Mouse (Mus musculus): ENCODE results near the gene Tub. TPM values are rescaled to one million over a fixed set of nuclear protein-coding genes. Genes with fewer than 3 reads are reported as not detected.

Tub gene
- polyA plus RNA-seq, 1 experiment from 2014 or later = 26.2 TPM

DNA sequence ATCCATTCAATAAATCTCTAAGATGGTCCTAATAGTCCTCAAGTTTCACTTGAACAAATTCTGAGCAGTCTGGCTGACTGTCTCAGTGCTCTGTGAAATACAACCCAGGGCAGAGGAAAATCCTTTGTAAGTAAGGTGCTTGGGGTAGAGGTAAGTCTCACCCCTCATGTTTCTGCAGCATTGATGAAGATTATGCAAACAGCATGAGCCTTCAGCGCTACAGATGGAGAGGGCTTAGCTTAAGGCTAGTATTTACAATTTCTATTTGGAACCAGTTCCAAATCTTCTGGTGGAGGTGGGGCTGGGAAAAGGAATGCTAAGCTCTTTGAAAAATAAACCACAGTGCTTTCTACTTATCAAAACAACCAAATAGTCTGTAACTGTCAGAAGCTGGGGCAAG is 88.8 kb downstream of the Tub start:
- 17% methylated on average over 1 of the region's 1 CpGs for WGBS
- Histone ChIP-seq H3K9me3 (no peaks in the 10 kb centered on the region), H3K27me3 (no peaks in the 10 kb centered on the region), H3K4me3 (no peak overlapping the region), H3K9ac (replicated peaks) (no peak overlapping the region), H3K4me1 (no peaks in the 10 kb centered on the region), H3K36me3 (peaks cover 25% of the 10 kb centered on the region), H3K27ac (replicated peaks) (no peak overlapping the region), H3K4me2 (replicated peaks) (no peak overlapping the region)
- no peak for ATAC-seq (ENCODE audit: low FRiP score, low read depth)

DNA sequence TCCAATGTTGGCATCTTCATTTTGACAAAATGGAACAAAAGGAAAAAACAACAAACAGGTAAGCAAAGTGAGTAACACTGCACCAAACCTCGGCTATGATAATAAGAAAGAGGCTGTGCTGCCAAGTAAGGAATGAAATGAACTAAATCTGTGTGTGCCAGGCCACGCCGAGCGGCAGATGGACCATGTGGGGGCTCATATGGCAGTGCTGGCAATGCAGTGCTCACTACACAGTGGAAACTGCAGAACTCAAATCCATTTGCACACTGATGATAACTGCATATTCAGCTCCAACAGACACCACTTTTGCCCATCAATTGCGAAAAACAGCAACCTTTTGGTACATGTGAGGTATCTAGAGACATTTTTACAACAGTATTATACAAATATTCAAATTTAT is 89.3 kb downstream of the Tub start:
- ATAC-seq (ENCODE audit: low FRiP score, low read depth) = no peak
- Histone ChIP-seq H3K27ac (replicated peaks) (no peak overlapping the region), H3K9ac (replicated peaks) (no peak overlapping the region), H3K27me3 (no peaks in the 10 kb centered on the region), H3K4me1 (no peaks in the 10 kb centered on the region), H3K9me3 (no peaks in the 10 kb centered on the region), H3K4me3 (no peak overlapping the region), H3K4me2 (replicated peaks) (no peak overlapping the region), H3K36me3 (peaks cover 25% of the 10 kb centered on the region)
- 85% methylated on average over 5 of the region's 5 CpGs for WGBS

- 91% methylated on average over 2 of the region's 2 CpGs for WGBS
- no peaks in the 10 kb centered on the region for H3K9me3 ChIP-seq
- H3K27me3 ChIP-seq = no peaks in the 10 kb centered on the region
- peaks cover 15% of the 10 kb centered on the region for H3K36me3 ChIP-seq
- no peaks in the 10 kb centered on the region for H3K4me1 ChIP-seq
- no peak for ATAC-seq (ENCODE audit: low FRiP score, low read depth)
- H3K27ac ChIP-seq (replicated peaks) = no peak overlapping the region
- no peak overlapping the region for H3K9ac ChIP-seq (replicated peaks)
- H3K4me3 ChIP-seq = no peak overlapping the region
- H3K4me2 ChIP-seq (replicated peaks) = no peak overlapping the region
These were observed 95.7 kb downstream of the Tub start for GRCm38 (mm10) chr7:109045876-109046275.

- no peak overlapping the region for H3K4me2 ChIP-seq (replicated peaks)
- H3K27ac ChIP-seq (replicated peaks) = no peak overlapping the region
- H3K9me3 ChIP-seq = no peaks in the 10 kb centered on the region
- no peaks in the 10 kb centered on the region for H3K27me3 ChIP-seq
- peaks cover 17% of the 10 kb centered on the region for H3K36me3 ChIP-seq
- WGBS = 95% methylated on average over 1 of the region's 1 CpGs
- no peak for ATAC-seq (ENCODE audit: low FRiP score, low read depth)
- no peaks in the 10 kb centered on the region for H3K4me1 ChIP-seq
- no peak overlapping the region for H3K9ac ChIP-seq (replicated peaks)
- H3K4me3 ChIP-seq = no peak overlapping the region
These were observed 100.7 kb downstream of the Tub start for GRCm38 (mm10) chr7:109050831-109051230.

DNA sequence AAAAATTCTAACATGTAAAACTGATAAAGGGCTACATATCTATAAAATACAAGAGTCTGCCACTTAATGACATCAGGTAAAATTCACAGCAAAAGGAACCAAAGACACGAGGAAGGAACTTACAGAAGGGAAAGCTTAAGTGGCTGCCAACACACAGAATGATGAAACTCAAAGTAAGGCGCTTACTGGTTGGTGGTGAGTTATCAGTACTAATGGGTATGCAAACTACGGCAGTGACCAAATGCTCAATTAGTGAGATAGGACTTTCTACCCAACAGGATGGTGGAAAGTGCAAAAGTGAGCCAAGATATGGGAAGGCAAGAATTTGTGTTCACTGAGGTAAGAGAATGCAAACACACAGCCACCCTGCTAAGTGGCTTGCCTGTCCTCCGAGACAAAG is 109.4 kb downstream of the Tub start:
- H3K9me3 ChIP-seq = no peaks in the 10 kb centered on the region
- H3K9ac ChIP-seq (replicated peaks) = no peak overlapping the region
- no peak overlapping the region for H3K4me2 ChIP-seq (replicated peaks)
- no peak overlapping the region for H3K4me3 ChIP-seq
- H3K36me3 ChIP-seq = peaks cover 9% of the 10 kb centered on the region; the same call in 1 of the 2 replicates
- WGBS = 90% methylated on average over 4 of the region's 4 CpGs
- no peak for ATAC-seq (ENCODE audit: low FRiP score, low read depth)
- no peaks in the 10 kb centered on the region for H3K4me1 ChIP-seq
- no peaks in the 10 kb centered on the region for H3K27me3 ChIP-seq
- no peak overlapping the region for H3K27ac ChIP-seq (replicated peaks)

DNA sequence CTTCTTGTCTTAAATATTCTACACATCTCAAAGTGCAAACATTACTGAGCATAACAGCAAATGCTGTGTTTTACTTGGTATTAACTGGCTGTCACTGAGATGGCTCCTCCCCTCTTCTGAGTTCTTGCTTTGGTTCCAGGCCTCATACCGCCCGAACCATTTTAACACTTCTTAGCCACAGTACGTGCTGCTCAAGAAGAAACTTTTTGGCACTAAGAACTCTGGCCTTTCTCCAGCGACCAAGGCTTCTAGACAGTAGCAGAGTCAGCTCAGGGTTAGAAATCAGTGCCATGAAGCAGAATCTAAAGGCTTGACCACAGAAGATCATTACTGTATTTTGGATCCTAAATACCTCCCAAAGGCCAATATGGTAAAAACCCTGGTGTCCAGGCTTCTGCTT is 119.5 kb downstream of the Tub start:
- no peak overlapping the region for H3K4me3 ChIP-seq
- H3K4me1 ChIP-seq = no peaks in the 10 kb centered on the region
- no peak overlapping the region for H3K4me2 ChIP-seq (replicated peaks)
- H3K9me3 ChIP-seq = no peaks in the 10 kb centered on the region
- no peaks in the 10 kb centered on the region for H3K27me3 ChIP-seq
- no peak for ATAC-seq (ENCODE audit: low FRiP score, low read depth)
- 88% methylated on average over 4 of the region's 4 CpGs for WGBS
- no peak overlapping the region for H3K9ac ChIP-seq (replicated peaks)
- no peaks in the 10 kb centered on the region for H3K36me3 ChIP-seq
- no peak overlapping the region for H3K27ac ChIP-seq (replicated peaks)

- 82% methylated on average over 5 of the region's 5 CpGs for WGBS
- Histone ChIP-seq H3K27me3 (no peaks in the 10 kb centered on the region), H3K27ac (replicated peaks) (no peak overlapping the region), H3K9me3 (no peaks in the 10 kb centered on the region), H3K4me3 (no peak overlapping the region), H3K4me1 (no peaks in the 10 kb centered on the region), H3K36me3 (no peaks in the 10 kb centered on the region), H3K4me2 (replicated peaks) (no peak overlapping the region), H3K9ac (replicated peaks) (no peak overlapping the region)
- no peak for ATAC-seq (ENCODE audit: low FRiP score, low read depth)
These were observed 122.2 kb downstream of the Tub start for GRCm38 (mm10) chr7:109072326-109072725.

GRCm38 (mm10) chr7:109082269-109083112 is 132.4 kb downstream of the Tub start:
- WGBS = 13% methylated on average over 12 of the region's 12 CpGs
- H3K27ac ChIP-seq (replicated peaks) = peak overlapping the region; percentile 54; the same call in 1 of the 2 replicates
- no peaks in the 10 kb centered on the region for H3K9me3 ChIP-seq

GRCm38 (mm10) chr7:109083113-109083812 is 133.1 kb downstream of the Tub start, which contains the start of gene Ric3:
Gene Ric3, minus strand, starts transcription at chr7:109083331.
- peak within 1 kb of the TSS; percentile 54; the same call in 1 of the 2 replicates for H3K27ac ChIP-seq (replicated peaks)

More at GRCm38 (mm10) chr7:109082269-109083112, 132.4 kb downstream of the Tub start:
- ATAC-seq (ENCODE audit: low FRiP score, low read depth) = no peak; the same call in 1 of the 2 replicates
- H3K4me3 ChIP-seq = peak overlapping the region; percentile 81
- no peaks in the 10 kb centered on the region for H3K36me3 ChIP-seq
- peaks cover 10% of the 10 kb centered on the region for H3K27me3 ChIP-seq
- H3K4me1 ChIP-seq = peaks cover 13% of the 10 kb centered on the region
- H3K4me2 ChIP-seq (replicated peaks) = peak overlapping the region; percentile 69
- peak overlapping the region; percentile 67 for H3K9ac ChIP-seq (replicated peaks)

GRCm38 (mm10) chr7:109083813-109084184 is 133.7 kb downstream of the Tub start:
- ATAC-seq (ENCODE audit: low FRiP score, low read depth) = no peak
- WGBS = 85% methylated on average over 4 of the region's 4 CpGs
- H3K27me3 ChIP-seq = peaks cover 10% of the 10 kb centered on the region
- H3K9ac ChIP-seq (replicated peaks) = no peak overlapping the region
- peaks cover 13% of the 10 kb centered on the region for H3K4me1 ChIP-seq
- H3K4me3 ChIP-seq = no peak overlapping the region
- no peaks in the 10 kb centered on the region for H3K36me3 ChIP-seq
- peak overlapping the region; percentile 69 for H3K4me2 ChIP-seq (replicated peaks)
- H3K9me3 ChIP-seq = no peaks in the 10 kb centered on the region
- H3K27ac ChIP-seq (replicated peaks) = no peak overlapping the region

More at GRCm38 (mm10) chr7:109083113-109083812, 133.1 kb downstream of the Tub start, which contains the start of gene Ric3:
- WGBS = 4% methylated on average over 50 of the region's 50 CpGs
- peak within 1 kb of the TSS; percentile 81 for H3K4me3 ChIP-seq
- no peaks in the 10 kb centered on the region for H3K9me3 ChIP-seq
- peak; percentile 90 for ATAC-seq (ENCODE audit: low FRiP score, low read depth)
- no peaks in the 10 kb centered on the region for H3K36me3 ChIP-seq
- peaks cover 13% of the 10 kb centered on the region for H3K4me1 ChIP-seq
- peak within 1 kb of the TSS; percentile 69 for H3K4me2 ChIP-seq (replicated peaks)
- H3K9ac ChIP-seq (replicated peaks) = peak within 1 kb of the TSS; percentile 67
- peaks cover 10% of the 10 kb centered on the region for H3K27me3 ChIP-seq
